Mouse (Mus musculus) hindlimb bud, embryonic 11.5 days (tissue): ENCODE data around the gene Robo3.

Experiments
- DNase-seq: peaks from one replicate; pipeline ENCODE4 v3.0.0-alpha.2; 2012; ENCODE audit warnings: low read depth, low spot score; ENCODE audit errors: extremely low spot score

The Robo3 gene

GRCm38 (mm10) chr9:37430582-37430981 lies 2.5 kb downstream of the Robo3 start:
- peak; percentile 86 for DNase-seq

GRCm38 (mm10) chr9:37429326-37429725 lies 3.7 kb downstream of the Robo3 start:
- DNase-seq: no peak

DNA sequence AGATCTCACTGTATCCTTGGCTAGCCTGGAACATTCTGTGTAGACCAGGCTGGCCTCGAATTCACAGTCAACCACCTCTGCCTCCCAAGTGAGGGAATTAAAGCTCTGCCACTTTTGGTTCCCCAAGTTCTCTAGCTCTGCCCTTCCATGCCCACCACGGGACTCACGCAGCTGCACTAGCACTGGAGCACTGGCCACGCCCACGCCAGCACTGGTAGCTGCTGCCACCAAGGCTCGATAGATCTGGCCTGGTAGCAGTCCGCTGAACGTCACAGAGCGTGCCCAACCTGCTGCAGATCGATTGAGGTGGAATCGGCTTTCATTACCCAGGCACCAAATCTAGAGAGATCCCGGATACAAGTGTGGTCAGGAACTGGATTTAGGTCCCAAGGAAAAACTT lies 11.8 kb downstream of the Robo3 start:
- no peak for DNase-seq

GRCm38 (mm10) chr9:37420676-37421075 lies 12.4 kb downstream of the Robo3 start:
- DNase-seq: peak; percentile 57

GRCm38 (mm10) chr9:37418791-37419190 lies 14.3 kb downstream of the Robo3 start:
- DNase-seq: no peak

DNA sequence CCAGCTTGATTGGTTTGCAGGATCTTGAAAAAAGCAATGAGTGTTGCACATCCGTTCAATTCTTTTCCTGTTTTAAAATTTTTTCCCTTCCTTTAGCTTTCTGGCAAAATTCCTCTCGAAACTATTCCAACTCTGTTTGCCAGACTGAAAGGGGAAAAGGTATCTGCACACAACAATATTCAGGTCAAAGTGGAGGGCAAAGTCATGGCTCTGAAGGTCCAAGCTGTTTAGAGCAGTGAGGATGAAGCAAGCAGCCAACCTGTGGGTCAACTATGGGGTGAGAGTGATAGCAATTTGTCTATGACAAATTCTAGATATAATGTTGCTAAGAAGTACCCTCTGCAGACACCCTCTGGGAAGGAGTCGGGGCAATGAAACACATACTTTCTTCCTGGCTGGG lies 18.4 kb downstream of the Robo3 start:
- DNase-seq: no peak

- no peak for DNase-seq
Measured at GRCm38 (mm10) chr9:37412989-37413388, 20.1 kb downstream of the Robo3 start.

DNA sequence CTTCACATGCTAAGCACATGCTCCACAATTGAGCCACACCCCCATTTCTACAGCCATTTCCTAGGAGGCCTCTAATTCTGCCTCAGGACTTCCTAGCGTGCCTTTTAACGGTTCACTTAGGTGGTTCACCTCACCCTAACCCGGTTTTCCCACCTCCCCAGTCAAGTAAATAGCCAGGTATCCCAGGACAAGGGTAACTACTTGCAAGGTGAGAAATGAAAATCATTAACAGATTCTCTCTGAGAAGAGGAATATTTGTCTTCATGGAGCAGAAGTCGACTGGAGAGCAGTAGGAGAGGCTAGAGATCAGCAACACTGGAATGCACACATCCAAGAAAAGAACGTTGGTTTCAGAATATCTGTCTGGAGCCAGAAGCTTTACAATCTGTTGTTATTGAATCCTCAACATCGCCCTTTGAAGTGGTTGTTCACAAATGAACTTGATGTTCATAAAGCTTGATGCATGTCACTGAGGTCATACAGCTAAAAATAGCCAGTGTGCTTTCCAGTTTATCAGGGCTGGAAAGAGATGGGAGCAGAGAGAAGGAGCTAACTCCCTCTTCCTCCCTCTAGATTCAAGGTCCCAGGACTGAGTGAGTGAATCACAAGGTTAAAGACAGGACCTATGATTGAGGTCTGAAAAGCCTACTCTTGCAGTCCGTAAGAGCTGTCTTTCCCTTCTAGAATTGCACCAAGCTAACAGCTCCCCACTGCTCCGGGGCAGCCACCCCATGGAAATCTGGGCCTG lies 23.2 kb downstream of the Robo3 start:
- DNase-seq: no peak

- no peak for DNase-seq
Measured at GRCm38 (mm10) chr9:37407850-37408502, 25.1 kb downstream of the Robo3 start.

- DNase-seq: no peak
Measured at GRCm38 (mm10) chr9:37406372-37406771, 26.7 kb downstream of the Robo3 start.

DNA sequence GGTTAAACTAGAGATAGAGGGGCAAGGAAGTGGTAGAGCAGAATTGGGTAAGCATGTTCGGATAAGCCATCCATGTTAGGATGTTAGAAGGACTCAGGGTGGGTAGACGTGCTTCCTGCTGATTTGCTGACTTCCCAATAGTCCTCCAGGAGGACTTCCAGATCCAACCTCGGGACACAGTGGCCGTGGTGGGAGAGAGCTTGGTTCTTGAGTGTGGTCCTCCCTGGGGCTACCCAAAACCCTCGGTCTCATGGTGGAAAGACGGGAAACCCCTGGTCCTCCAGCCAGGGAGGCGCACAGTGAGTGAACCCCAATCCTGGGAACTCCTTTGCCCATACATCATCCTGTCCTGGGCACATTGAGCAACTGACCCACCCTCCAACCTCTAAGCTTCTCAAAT lies 30.0 kb downstream of the Robo3 start:
- DNase-seq: no peak

GRCm38 (mm10) chr9:37402501-37402900 lies 30.5 kb downstream of the Robo3 start:
- no peak for DNase-seq

DNA sequence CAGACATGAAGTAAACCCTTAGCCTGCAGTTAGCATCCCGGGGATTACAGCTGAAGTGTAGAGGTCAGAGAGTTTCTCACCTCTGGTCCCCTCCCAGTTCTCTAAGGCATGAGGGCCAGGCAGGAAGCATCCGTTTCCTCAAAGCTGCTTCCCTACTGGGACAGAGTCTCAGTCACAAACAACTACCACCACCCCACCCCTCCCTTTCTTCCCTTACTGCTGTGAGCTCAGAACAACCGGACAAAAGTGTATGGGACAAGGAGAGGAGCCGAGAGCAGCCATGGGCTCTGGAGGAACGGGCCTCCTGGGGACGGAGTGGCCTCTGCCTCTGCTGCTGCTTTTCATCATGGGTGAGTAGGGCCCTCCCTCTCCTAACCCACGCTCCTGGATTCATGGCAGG lies 31.2 kb downstream of the Robo3 start, which contains the start of gene Robo4:
Gene Robo4, plus strand, starts transcription at position 96 of the 400 bp plus-strand sequence.
- no peak for DNase-seq

DNA sequence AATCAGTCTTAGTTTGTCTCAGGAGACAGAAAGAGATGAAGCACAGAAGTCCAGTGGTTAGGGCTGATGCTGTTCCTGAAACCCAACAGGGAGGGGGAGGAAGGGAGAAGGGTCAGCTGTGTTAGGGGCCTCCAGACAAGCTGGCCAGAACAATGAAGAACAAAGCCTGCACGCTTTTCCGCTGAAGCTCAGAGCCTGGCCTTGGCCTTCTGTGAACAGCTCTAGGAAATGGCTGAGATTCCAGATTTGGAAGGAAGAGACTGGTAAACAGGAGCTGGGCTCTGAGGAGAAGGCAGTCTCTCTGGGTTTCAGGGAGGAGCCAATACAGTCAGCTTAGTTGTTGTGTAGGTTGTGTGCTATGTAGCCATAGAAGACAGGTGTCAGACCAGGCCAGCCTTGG lies 32.5 kb downstream of the Robo3 start:
- no peak for DNase-seq

- DNase-seq: no peak
Measured at GRCm38 (mm10) chr9:37393482-37394131, 39.4 kb downstream of the Robo3 start.

DNA sequence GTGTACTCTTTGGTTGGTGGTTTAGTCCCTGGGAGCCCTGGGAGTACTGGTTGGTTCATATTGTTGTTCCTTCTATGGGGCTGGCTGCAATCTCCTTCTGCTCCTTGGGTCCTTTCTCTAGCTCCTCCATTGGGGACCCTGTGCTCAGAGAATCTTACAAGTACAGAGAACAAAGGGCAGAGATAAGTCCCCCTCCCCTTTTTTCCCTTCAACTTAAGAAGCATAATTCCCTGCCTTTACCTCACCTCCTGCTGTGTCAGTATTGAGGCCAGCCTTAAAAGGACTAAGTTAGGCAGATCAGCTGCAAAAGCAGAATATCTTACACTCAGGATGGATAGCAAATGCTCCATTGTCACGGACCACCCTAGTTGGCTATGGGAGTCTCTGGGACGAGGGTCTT lies 41.0 kb downstream of the Robo3 start:
- no peak for DNase-seq

- no peak for DNase-seq
Measured at GRCm38 (mm10) chr9:37390891-37391290, 42.2 kb downstream of the Robo3 start.

DNA sequence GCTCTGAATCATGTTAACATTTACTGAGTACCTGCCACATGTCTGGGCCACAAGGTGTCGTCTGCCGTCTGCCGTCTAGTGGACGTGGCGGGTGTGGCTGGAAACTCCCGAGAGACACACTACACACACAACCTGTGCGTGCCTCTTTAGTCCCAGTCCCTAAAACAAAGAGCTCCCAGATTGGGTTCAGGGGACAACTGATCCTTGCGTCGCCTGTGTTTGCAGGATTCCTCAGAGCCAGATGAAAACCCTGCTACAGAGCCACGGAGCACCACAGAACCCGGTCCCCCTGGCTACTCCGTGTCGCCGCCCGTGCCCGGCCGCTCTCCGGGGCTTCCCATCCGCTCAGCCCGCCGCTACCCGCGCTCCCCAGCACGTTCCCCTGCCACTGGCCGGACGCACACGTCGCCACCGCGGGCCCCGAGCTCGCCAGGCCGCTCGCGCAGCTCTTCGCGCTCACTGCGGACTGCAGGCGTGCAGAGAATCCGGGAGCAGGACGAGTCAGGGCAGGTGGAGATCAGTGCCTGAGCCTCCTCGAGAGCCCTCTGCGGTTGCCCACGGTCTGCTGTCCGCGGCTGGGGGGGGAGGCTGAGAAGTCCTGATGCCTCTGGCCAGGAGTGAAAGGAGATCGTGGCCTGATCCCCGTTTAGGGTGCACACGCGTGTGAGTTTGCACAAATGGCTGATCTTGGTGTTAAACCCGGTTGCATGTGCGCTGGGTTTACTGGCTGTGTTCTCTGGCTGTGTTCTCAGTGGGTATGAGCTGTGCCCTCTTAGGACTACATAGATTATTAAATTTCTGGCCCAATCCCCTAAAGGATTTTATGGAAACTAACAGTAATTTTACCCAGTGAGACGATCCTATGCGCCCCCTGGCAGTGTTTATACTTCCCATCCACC lies 48.5 kb downstream of the Robo3 start:
- DNase-seq: no peak

GRCm38 (mm10) chr9:37383161-37383560 lies 49.9 kb downstream of the Robo3 start:
- no peak for DNase-seq

- DNase-seq: no peak
Measured at GRCm38 (mm10) chr9:37375718-37376117, 57.3 kb downstream of the Robo3 start.

- DNase-seq: no peak
Measured at GRCm38 (mm10) chr9:37371232-37371801, 61.7 kb downstream of the Robo3 start.
